Mouse (Mus musculus): Measurements from ENCODE around the gene Zcwpw1. TPM values are rescaled to one million over a fixed set of nuclear protein-coding genes. Genes with fewer than 3 reads are reported as not detected.

The Zcwpw1 gene
- total RNA-seq, 2 experiments from 2014 or later: 0.35 TPM; not detected in 1

DNA sequence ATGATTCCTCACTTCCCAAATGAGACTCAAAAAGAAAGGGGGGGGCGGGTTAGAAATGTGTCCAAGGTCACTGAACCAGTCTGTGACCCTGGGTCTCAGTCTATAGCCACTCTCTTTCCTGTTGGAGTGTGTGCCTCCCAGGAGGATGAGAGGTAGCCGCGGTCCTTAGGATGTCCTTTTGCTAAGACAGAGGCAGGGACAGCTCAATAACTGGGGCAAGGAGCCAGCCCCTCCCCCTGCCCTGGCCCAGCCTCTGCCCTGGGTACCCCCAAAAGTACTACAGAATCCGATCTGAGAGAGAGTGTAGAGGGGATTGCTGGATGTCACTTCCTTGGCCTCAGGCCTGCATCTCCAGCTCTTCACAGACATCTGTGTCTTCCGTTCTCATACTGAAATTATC is 32.2 kb upstream of the Zcwpw1 start:
- DNase-seq: no peak

DNA sequence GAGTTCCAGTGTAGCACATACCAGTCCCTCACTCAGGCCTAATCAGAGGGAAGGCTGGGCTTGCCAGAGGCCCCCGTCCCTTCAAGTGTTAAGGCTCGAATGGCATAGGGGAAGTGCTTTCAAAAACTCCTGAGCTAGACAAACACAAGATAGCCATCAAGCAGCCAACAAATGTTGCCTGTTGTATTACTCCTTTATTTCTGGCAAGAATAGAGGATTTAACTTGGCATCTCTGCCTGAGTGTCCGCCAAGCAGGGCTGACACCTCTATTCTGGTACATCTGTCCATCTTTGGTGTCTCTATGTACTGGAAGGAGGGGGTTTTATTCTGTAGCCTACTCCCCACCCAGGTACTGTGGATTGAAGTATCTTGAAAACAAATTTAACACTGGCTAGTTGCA is 31.5 kb upstream of the Zcwpw1 start:
- no peak for DNase-seq

DNA sequence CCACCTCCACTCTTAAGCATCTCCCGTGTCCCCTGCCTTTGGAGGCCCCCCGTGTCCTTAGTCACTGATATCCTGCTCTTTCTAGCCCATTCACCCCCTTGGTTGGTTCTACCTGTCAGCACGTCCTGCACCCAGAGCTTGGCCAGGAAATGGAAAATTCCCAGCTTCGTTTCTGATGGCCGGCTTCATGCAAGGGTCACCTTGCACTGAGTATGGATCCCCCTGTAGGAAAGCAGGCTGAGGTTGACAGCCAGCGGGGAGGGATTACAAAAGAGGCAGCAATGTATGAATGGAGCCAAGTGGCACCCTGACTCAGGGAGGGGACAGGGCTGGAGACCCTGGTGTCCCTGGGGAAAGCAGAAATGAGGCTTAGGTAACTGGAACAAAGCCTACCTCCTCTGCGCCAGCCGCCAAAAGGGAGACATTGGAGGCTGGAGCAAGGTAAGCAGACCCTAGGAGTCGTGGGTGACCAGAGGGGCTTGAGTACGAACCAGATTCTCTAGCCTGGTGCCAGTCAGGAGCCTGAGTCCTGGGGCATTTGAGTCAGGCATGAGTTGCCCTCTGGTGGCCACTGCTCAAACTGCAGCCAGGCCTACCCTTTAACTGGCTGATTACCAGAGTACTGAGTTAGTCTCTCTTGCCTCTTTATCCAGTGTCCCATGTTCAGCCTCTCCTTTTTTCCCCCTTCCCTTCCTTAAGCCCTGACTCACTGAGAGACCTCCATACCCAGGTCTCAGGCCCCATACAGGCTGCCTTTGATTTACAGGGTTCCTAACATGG is 30.5 kb upstream of the Zcwpw1 start:
- peak; percentile 74 for DNase-seq

DNA sequence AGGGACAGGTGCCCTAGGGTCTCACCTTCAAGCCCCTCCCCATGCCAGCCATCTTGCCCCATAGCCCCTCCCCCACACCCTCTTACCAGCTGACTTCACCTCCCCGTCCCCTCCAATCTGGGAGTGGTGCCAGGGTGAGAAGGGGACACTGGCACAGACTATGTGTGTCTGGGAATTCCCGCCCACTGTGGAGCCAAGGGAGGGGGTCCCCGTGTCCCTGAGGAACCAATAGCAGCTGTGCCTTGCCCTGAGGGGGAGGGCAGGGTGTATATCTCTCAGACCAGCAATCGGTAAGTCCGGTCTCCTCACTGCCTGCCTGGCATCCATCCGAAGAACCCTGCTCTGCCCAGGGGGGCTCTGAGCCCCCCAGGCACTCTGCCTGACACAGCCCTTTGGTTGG is 29.7 kb upstream of the Zcwpw1 start:
- DNase-seq: peak; percentile 34

DNA sequence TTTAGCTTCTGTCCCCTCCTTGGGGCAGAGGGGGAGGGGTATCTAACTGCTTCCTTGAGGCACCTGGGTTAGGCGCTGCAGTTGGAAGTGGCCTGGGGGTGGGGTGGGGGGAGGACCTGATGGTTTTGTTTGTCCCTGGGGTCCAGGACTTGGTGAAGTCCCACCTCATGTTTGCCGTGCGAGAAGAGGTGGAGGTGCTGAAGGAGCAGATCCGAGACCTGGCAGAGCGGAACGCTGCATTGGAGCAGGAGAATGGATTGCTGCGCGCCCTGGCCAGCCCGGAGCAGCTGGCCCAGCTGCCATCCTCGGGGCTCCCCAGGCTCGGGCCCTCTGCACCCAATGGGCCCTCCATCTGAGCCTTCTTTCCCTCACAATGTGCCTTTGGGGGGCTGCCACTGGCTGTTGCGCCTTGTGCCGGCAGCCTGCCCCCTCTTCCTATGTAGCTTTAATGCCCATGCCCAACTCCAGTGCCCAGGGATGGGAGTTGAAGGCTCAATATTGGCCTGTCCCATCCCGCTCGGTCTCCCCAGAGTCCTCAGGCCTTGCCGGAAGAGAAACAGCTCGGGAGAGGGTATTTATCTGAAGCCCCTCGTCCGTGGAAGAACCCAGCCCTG is 28.6 kb upstream of the Zcwpw1 start:
- no peak for DNase-seq

DNA sequence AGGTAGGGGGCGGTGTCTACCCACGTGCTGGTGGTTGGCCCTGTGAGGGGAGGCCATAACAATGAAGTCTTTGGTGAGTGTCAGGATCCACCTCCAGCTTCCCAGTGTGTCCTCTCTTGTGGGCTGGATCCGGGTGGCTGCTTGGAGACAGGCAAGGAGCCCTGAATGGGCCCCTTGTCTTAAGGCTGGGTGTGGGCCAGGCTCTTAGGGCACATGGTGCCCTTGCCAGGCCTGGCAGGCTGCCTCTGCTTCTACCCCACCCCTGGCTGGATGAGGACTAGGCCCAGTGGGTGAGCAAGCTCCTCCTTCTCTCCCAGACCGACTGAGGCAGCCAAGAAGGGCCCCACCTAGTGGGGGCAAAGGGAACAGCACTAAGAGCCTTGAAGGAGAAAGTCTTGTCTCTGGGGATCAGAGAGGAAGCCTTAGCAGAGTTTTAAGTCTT is 27.6 kb upstream of the Zcwpw1 start:
- DNase-seq: peak; percentile 87

DNA sequence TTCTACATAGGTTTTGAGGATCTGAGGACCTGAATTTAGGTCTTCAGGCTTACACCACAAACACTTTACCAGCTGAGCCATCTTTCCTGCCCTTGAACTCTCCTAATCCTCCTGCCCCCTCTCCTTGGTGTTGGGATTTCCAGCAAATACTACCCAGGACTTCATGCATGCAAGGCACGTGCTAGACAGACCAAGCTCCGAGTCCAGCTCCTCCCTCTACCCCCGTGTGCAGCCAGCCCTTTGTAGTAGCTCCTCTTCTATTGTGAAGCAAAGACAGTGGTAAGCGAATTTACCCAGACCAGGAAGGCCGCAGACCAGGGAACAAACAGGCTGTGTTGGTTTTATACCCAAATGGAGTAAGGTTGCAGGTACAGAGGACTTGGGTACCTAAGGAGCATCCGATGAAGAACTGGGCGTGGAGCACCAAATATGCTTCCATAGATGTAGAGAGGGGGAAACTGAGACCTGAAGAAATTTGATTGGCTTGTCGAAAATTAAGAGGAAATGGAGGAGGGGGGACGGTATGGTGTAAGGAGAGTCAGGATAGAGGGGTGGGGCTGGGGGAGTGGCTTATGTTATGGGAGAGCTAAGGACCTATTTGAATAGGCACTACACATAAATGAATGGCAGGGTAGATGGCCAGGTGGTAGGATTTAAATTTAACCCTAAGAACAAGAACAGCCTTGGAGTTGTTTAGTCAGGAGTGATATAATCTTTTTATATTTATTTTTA is 22.8 kb upstream of the Zcwpw1 start:
- no peak for DNase-seq

DNA sequence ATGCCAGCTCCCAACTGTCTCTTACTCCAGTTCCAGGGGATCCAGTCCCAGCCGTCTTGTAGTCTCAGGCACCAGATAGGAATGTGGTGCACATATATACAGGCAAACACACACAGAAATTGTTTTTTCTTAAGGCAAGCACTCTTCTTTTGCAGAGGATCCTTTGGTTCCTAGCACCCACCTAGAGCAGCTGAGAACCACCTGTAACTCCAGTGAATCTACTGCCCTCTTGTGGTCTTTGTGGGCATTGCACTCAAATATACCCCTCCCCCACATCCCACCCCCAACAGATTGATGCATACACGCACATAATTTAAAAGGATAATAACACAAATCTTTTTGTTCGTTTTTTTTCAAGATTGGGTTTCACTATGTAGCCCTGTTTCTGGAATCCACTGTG is 21.3 kb upstream of the Zcwpw1 start:
- DNase-seq: no peak

DNA sequence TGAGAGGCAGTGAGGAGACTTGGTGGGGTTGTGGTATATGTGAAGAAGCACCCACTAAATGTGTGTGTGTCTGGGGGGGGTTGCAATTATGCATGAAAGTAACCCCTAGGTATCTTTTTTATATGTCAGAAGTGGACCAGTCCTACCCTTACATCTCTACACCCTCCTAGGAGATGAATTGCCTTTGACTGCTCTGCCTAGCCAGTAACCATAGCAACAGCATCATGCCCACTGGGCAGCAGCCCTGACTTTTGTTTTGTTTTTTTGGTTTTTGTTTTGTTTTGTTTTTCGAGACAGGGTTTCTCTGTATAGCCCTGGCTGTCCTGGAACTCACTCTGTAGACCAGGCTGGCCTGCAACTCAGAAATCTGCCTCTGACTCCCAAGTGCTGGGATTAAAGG is 19.1 kb upstream of the Zcwpw1 start:
- DNase-seq: no peak

DNA sequence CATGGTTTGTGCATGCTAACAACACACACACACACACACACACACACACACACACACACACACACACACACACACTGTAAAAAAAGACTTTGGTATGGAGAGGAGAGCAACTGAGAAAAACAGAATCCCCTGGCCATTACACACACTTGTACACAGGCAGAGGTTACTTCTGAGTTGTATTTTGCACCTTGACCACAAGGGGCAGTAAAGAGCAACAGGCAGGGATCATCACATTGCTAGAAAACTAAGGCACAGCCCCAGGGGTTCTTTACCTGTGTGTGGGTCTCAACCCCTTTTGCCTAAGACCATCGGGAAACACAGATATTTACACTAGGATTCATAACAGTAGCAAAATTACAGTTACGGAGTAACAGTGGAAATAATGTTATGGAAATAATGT is 16.9 kb upstream of the Zcwpw1 start:
- no peak for DNase-seq

DNA sequence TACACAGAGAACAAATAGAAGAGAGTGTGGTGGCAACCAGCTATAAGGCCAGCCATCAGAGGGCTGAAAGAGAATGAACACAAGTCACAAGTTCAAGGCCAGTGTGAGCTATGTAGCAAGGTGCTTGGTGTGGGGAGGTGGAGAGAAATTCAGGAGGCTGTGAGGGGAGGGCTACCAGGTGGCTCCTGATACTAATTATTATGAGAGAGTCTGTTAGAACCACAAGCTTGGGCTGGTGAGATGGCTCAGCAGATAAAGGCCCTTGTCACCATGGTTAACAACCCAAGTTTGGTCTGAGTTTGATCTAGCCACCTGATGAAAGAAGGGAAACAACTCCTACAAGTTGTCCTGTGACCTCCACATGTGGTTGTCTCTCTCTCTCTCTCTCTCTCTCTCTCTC is 14.8 kb upstream of the Zcwpw1 start:
- DNase-seq: no peak

DNA sequence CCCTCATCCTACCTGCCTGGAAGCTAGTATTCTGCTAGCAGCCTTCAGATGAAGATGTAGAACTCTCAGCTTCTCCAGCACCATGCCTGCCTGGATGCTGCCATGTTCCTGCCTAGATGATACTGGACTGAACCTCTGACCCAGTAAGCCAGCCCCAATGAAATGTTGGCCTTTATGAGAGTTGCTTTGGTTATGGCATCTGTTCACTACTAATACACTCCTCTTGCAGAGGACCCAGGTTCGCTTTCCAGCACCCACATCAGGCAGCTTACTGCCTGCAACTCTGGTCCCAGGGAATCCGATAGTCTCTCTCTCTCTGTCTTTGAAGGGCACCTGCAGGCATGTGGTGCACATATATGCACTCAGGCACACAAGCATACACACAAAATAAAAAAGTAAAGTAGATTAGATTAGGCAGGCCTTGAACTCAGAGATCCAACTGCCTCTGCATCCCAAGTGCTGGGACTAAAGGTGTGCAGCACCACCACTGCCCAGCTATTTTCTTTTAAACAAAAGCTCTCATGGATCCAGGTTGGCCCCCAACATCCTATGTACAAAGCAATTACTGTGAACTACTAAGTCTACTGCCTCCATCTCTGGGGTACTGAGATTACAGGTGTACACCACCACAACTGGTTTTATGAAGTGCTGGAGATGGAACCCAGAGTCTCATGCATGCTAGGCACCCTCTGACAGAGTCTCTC is 11.9 kb upstream of the Zcwpw1 start:
- DNase-seq: no peak

DNA sequence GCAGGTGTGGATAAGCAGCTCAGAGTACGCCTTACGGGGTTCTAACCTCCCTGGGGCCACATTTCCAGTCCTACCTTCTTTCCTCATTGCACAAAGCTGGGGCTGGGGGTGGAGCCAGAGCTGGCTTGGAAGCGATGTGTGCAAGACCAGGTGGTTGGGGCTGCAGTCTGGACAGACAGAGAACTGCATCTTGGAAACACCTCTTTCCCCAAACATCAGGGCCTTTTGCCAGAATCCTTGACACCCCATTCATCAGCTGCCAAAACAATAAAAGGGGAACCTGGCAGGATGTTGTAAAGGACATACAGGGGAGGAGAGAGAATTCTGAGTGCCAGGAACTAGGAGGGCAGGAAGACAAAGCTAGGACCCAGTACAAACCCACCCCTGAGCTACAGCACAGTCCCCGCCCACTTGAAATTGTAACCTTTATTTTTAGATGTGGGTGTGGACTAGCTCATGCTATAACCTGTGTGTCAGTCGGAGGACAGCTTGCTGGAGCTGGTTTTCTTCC is 11.1 kb upstream of the Zcwpw1 start:
- no peak for DNase-seq

DNA sequence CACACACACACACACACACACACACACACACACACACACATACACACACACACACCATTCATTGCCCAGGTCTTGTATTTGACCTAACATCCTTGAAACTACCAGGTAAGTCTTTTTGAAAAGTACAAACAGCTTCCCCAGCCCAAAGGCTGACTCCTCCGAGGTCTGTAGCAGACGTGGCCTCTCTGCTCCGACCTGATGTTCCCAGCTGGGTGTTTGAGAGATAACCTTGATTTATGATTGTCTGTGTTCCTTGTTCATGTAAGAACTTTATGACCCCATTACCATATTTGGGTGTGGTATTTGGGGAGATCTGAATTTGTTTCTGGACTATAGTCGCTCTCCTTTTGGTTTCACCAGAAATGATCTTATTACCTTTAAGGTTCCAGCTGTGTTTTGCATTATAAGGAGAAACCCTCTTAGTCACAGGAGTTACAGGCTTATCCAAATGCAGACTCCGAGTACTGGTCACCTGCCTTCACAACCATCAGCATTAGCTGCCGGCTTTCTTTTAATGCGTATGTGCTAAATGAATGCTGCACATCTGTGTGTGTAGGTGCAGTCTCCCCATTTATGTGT is 10.2 kb upstream of the Zcwpw1 start:
- no peak for DNase-seq

DNA sequence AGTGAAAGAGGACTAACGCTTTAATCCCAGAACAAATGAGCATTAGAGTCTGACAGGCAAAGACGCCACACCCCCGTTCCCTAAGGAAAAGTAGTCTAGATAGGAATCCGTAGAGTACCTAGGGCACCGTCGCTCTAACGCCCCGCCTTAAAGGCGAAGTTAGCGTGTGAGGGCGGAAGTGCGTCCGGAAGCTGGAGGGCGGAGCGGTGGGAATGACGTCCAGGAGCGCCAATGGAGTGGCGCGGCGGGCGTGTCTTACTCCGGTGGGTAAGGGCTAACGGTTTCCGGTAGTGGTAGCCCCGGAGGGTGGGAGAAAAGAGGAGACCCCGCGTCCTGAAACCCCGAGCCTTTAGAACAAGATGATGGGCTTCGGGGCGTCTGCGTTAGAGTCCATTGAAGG is 9.0 kb upstream of the Zcwpw1 start, which contains the start of gene Ppp1r35:
Gene Ppp1r35 (plus strand): TSS at position 215 of the 400 bp plus-strand sequence.
- DNase-seq: peak; percentile 95

DNA sequence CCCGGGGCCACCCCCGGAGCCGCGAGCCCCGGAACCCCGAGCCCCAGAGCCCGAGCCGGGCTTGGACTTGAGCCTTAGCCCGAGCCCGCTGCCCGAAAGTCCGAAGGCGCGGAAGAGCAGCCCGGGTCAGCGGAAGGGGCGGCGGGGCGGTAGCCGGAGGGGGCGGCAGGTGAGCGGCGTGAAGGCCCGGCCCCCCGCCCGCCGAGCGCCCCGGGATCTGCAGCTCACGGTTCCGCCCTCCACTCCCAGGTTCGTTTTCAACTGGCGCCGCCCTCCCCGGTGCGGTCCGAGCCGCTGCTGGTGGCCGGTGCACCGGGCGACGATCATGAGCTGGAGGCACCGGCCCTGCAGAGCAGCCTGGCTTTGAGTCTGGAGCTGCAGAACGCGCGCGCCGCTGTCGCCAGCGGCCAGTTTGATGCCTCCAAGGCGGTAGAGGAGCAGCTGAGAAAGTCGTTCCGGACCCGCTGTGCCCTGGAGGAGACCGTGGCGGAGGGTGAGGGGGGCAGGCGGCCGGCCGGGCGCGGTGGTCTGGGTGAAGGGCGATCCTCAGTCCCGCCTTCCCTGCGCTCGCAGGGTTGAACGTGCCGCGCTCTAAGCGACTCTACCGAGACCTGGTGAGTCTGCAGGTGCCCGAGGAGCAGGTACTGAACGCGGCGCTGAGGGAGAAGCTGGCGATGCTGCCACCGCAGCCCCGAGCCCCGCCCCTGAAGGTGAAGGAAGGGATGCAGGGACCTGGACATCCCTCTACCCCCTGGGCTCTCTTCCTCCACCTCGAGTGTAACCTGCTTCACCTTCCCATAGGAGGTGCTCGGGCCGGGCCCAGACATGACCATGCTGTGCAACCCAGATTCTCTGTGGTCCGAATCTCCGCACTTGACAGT is 8.3 kb upstream of the Zcwpw1 start:
- DNase-seq: peak; percentile 34

DNA sequence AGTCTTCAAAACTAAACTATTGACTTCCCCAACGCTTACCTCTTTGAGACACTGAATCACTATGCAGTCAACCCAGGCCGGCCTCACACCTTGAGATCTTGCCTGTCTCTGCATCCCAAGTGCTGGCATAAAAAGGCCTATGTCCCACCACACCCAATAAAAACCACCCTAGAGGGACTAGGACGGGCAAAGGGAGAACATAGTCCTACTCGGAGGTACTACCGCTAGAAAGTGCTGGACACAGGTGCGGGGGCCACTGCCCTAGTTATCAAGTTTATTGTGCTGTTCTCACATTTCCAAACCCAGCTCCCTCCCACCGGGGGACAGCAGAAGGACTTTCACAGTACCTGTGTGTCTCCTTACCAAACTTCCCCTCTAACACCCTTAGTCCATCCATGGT is 5.9 kb upstream of the Zcwpw1 start:
- no peak for DNase-seq

DNA sequence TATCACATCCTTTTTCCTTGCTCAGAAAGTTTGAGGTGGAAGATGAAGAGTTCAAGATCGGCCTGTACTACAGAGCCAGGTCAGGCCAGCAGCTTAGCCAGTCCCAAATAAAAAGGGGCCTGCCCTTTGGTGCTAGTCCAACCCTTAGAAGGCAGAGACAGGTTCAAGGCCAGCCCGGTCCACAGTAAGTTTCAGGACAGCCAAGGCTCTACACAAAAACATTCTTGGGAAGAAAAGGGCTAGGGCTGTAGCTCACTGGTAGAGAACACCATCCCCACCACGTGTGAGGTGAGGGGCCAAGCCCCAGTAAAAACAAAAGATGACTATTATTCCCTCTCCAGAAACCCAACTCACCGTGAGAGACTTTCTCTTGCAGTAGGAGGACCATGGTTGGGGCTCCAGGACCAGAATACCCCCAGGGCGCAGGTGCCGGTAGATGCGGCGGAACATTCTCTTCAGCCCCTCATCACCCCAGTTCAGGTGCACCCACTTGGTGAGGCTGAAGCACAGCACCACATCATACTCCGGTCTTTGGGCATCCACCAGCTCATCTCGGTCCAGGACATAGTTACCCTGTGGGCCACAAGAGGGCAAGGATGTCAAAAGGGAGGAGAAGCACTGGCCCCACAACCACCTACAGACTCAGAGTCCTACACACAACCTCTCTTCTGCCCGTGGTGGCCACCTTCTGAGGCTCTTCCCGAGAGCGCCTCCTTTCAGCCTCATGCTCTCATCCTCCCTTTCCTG is 4.6 kb upstream of the Zcwpw1 start:
- no peak for DNase-seq

DNA sequence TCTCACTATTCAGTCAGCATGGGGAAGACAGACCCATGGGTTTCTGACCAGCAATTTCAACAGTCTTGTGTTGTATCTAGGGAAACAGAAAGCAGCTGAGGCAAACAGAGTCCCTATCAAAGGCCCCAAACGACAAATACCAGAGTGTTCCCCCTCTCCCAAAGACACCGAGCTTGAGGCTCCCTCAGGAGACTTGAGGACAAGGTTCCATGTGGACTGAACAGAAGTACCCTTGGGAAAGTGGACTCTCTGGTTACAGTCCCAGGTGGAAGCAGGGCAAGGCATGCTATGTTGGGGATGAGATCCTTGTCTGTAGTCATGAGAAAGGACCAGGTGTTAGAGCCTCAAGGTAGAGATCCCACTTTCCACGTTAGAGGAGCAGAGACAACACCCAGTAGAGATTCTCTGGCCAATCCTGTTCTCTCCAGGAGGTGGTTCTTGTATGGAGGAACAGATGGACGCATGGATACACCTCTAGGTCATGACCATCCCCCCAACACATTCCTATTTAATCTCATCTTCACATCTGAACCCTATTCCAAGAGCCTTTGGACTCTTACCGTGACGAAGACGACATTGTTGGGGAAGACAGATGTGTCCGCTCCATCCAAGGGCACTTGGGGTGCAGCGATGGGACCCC is 3.6 kb upstream of the Zcwpw1 start:
- no peak for DNase-seq

DNA sequence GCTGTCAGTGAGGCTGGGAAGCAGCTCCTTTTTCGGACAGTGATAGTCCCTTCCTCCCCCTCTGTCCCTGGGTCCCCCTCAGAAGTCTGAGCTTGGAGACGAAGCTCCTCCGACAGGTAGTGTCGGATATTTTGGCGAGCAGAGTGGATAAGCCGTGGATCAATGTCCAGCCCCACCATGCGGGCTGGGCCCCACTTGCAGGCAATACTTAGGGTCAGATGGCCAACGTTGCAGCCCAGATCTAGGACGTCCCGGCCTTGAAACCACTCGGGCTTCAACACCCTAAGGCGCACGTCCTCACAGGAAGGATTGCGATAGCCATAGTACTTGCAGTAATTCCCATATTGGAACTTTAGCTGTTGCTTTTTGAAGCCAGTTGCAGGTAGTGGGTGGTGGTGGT is 3.1 kb upstream of the Zcwpw1 start:
- DNase-seq: no peak

Measured in gastrocnemius, postnatal 25 days (tissue).